Mouse (Mus musculus): ENCODE measurements around the gene Maml1. TPM values are rescaled to one million over a fixed set of nuclear protein-coding genes. Genes with fewer than 3 reads are reported as not detected.
A peak's percentile ranks its signal among the peaks of the same experiment; 100 is the strongest.

The Maml1 gene
- polyA plus RNA-seq, 1 experiment, result 4.5 TPM

GRCm38 (mm10) chr11:50248473-50249171 is 43.5 kb downstream of the Maml1 start:
- no peak for TF ChIP-seq GATA1 (IDR thresholded peaks at IDR 0.05; ENCODE audit: borderline replicate concordance, low read length)
- TF ChIP-seq FLI1 (IDR thresholded peaks at IDR 0.05; ENCODE audit: low read length), result no peak
- Histone ChIP-seq H3K4me1 (peaks cover 45% of the 10 kb centered on the region), H3K4me3 (replicated peaks) (no peak overlapping the region)

GRCm38 (mm10) chr11:50245269-50245668 is 46.8 kb downstream of the Maml1 start:
- no peaks in the 10 kb centered on the region for H3K36me3 ChIP-seq (replicated peaks; ENCODE audit: low read length)
- no peaks in the 10 kb centered on the region for H3K9me3 ChIP-seq
- no peak overlapping the region for H3K4me3 ChIP-seq (replicated peaks)
- H3K27me3 ChIP-seq (replicated peaks), result peaks cover 2% of the 10 kb centered on the region
- TF ChIP-seq FLI1 (IDR thresholded peaks at IDR 0.05; ENCODE audit: low read length), result no peak
- TF ChIP-seq GATA1 (IDR thresholded peaks at IDR 0.05; ENCODE audit: borderline replicate concordance, low read length), result no peak
- H3K4me1 ChIP-seq, result peaks cover 40% of the 10 kb centered on the region

More at GRCm38 (mm10) chr11:50248473-50249171, 43.5 kb downstream of the Maml1 start:
- Histone ChIP-seq H3K9me3 (no peaks in the 10 kb centered on the region), H3K27me3 (replicated peaks) (peaks cover 2% of the 10 kb centered on the region), H3K36me3 (replicated peaks; ENCODE audit: low read length) (peaks cover 6% of the 10 kb centered on the region)

GRCm38 (mm10) chr11:50243926-50244325 is 48.2 kb downstream of the Maml1 start:
- Histone ChIP-seq H3K9me3 (no peaks in the 10 kb centered on the region), H3K4me1 (peaks cover 53% of the 10 kb centered on the region), H3K36me3 (replicated peaks; ENCODE audit: low read length) (no peaks in the 10 kb centered on the region), H3K4me3 (replicated peaks) (no peak overlapping the region), H3K27me3 (replicated peaks) (no peaks in the 10 kb centered on the region)
- TF ChIP-seq FLI1 (IDR thresholded peaks at IDR 0.05; ENCODE audit: low read length) (no peak), GATA1 (IDR thresholded peaks at IDR 0.05; ENCODE audit: borderline replicate concordance, low read length) (no peak)

GRCm38 (mm10) chr11:50240235-50240911 is 51.7 kb downstream of the Maml1 start:
- peaks cover 74% of the 10 kb centered on the region for H3K4me1 ChIP-seq
- peaks cover 4% of the 10 kb centered on the region for H3K27me3 ChIP-seq (replicated peaks)
- peak; percentile 74 for TF ChIP-seq FLI1 (IDR thresholded peaks at IDR 0.05; ENCODE audit: low read length)
- no peak; the same call in 2 of the 3 replicates for TF ChIP-seq GATA1 (IDR thresholded peaks at IDR 0.05; ENCODE audit: borderline replicate concordance, low read length)
- H3K4me3 ChIP-seq (replicated peaks), result peak overlapping the region; percentile 87
- peaks cover 5% of the 10 kb centered on the region for H3K36me3 ChIP-seq (replicated peaks; ENCODE audit: low read length)
- no peaks in the 10 kb centered on the region for H3K9me3 ChIP-seq

GRCm38 (mm10) chr11:50238821-50239791 is 53.0 kb downstream of the Maml1 start:
- Histone ChIP-seq H3K4me1 (peaks cover 72% of the 10 kb centered on the region), H3K4me3 (replicated peaks) (peak overlapping the region; percentile 95), H3K9me3 (no peaks in the 10 kb centered on the region), H3K27me3 (replicated peaks) (peaks cover 4% of the 10 kb centered on the region), H3K36me3 (replicated peaks; ENCODE audit: low read length) (peaks cover 17% of the 10 kb centered on the region)
- TF ChIP-seq GATA1 (IDR thresholded peaks at IDR 0.05; ENCODE audit: borderline replicate concordance, low read length) (no peak), FLI1 (IDR thresholded peaks at IDR 0.05; ENCODE audit: low read length) (no peak)

GRCm38 (mm10) chr11:50238324-50238723 is 53.8 kb downstream of the Maml1 start, which contains the start of gene Ltc4s:
Ltc4s (minus strand) TSS chr11:50238616.
- TF ChIP-seq GATA1 (IDR thresholded peaks at IDR 0.05; ENCODE audit: borderline replicate concordance, low read length) (no peak), FLI1 (IDR thresholded peaks at IDR 0.05; ENCODE audit: low read length) (no peak)
- H3K9me3 ChIP-seq, result no peaks in the 10 kb centered on the region
- H3K36me3 ChIP-seq (replicated peaks; ENCODE audit: low read length), result peaks cover 25% of the 10 kb centered on the region
- H3K4me3 ChIP-seq (replicated peaks), result peak within 1 kb of the TSS; percentile 95
- peaks cover 4% of the 10 kb centered on the region for H3K27me3 ChIP-seq (replicated peaks)
- peaks cover 67% of the 10 kb centered on the region for H3K4me1 ChIP-seq

GRCm38 (mm10) chr11:50236937-50237835 is 54.9 kb downstream of the Maml1 start:
- H3K27me3 ChIP-seq (replicated peaks), result peaks cover 4% of the 10 kb centered on the region
- peaks cover 73% of the 10 kb centered on the region for H3K4me1 ChIP-seq
- TF ChIP-seq FLI1 (IDR thresholded peaks at IDR 0.05; ENCODE audit: low read length), result no peak
- TF ChIP-seq GATA1 (IDR thresholded peaks at IDR 0.05; ENCODE audit: borderline replicate concordance, low read length), result no peak
- H3K36me3 ChIP-seq (replicated peaks; ENCODE audit: low read length), result peaks cover 36% of the 10 kb centered on the region
- H3K4me3 ChIP-seq (replicated peaks), result peak overlapping the region; percentile 95
- H3K9me3 ChIP-seq, result no peaks in the 10 kb centered on the region

GRCm38 (mm10) chr11:50236540-50236936 is 55.6 kb downstream of the Maml1 start:
- Histone ChIP-seq H3K4me1 (peaks cover 73% of the 10 kb centered on the region), H3K4me3 (replicated peaks) (peak overlapping the region; percentile 95), H3K9me3 (no peaks in the 10 kb centered on the region), H3K27me3 (replicated peaks) (peaks cover 4% of the 10 kb centered on the region), H3K36me3 (replicated peaks; ENCODE audit: low read length) (peaks cover 43% of the 10 kb centered on the region)
- no peak for TF ChIP-seq FLI1 (IDR thresholded peaks at IDR 0.05; ENCODE audit: low read length)

Measured in megakaryocyte, embryonic 14.5 days (primary cell).